Mouse (Mus musculus) intestine, postnatal 0 days (tissue): Measurements from ENCODE around the gene Itga2b. TPM values are rescaled to one million over a fixed set of nuclear protein-coding genes. Genes with fewer than 3 reads are reported as not detected.

Source experiments
- ATAC-seq: fragments of 200-750 bp; cut with Nextera tagmentation; 2 replicates; pipeline ENCODE4 v1.8.0; 2017; ENCODE audit warnings: mild to moderate bottlenecking, moderate TSS enrichment, moderate library complexity
- H3K27ac ChIP-seq: fragments of 300-500 bp; sonication (generic); 2 replicates; pipeline ENCODE4 v1.5.1; 2014; ENCODE audit warnings: mild to moderate bottlenecking, low read depth, low read length, moderate library complexity
- H3K27me3 ChIP-seq: fragments of 300-500 bp; sonication (generic); replicated peaks from 2 replicates; pipeline ENCODE4 v1.6.1; 2014; ENCODE audit warnings: low read length, mixed read lengths; ENCODE audit not compliant: control insufficient read depth, insufficient read depth
- H3K36me3 ChIP-seq: fragments of 300-500 bp; sonication (generic); 2 replicates; pipeline ENCODE4 v1.6.1; 2014; ENCODE audit warnings: mild to moderate bottlenecking, moderate library complexity; ENCODE audit not compliant: control insufficient read depth, insufficient read depth
- H3K4me1 ChIP-seq: fragments of 300-500 bp; sonication (generic); replicated peaks from 2 replicates; pipeline ENCODE4 v1.6.1; 2014; ENCODE audit warnings: antibody characterized with exemption, low read length, mixed read lengths; ENCODE audit not compliant: control insufficient read depth, insufficient read depth
- H3K4me2 ChIP-seq: fragments of 300-500 bp; sonication (generic); replicated peaks from 2 replicates; pipeline ENCODE4 v1.6.1; 2014; ENCODE audit warnings: low read depth, mild to moderate bottlenecking, moderate library complexity
- H3K4me3 ChIP-seq: fragments of 300-500 bp; sonication (generic); 2 replicates; pipeline ENCODE4 v1.5.1; 2014; ENCODE audit warnings: low read depth, low read length
- H3K9ac ChIP-seq: fragments of 300-500 bp; sonication (generic); 2 replicates; pipeline ENCODE4 v1.6.1; 2014; ENCODE audit warnings: mild to moderate bottlenecking, low read depth, low read length
- H3K9me3 ChIP-seq: fragments of 300-500 bp; sonication (generic); 2 replicates; pipeline ENCODE4 v1.6.1; 2016; ENCODE audit warnings: mixed run types; ENCODE audit not compliant: control insufficient read depth
- CTCF ChIP-seq: sonication (generic); IDR thresholded peaks from 2 replicates; pipeline ENCODE4 v1.5.1; 2016; ENCODE audit warnings: low read depth, mild to moderate bottlenecking, control low read depth, antibody characterized with exemption, moderate library complexity
- WGBS: fragments of 180-500 bp; shearing (Covaris S2); extraction: QIAGEN DNeasy Blood & Tissue Kit; methylation state at CpG from one replicate; pipeline ENCODE4 v1.1.7; 2014; 5-methylcytosine and 5-hydroxymethylcytosine counted together
- polyA plus RNA-seq: library from polyadenylated mRNA; unstranded; fragments of >200 nt; fragmentation: Nextera tagmentation; extraction: Ambion mirVana; gene quantifications from 2 replicates; pipeline ENCODE4 v1.2.1, GENCODE M21; 2015

Itga2b gene
- polyA plus RNA-seq, 1 experiment from 2014 or later, result 2.5 TPM

DNA sequence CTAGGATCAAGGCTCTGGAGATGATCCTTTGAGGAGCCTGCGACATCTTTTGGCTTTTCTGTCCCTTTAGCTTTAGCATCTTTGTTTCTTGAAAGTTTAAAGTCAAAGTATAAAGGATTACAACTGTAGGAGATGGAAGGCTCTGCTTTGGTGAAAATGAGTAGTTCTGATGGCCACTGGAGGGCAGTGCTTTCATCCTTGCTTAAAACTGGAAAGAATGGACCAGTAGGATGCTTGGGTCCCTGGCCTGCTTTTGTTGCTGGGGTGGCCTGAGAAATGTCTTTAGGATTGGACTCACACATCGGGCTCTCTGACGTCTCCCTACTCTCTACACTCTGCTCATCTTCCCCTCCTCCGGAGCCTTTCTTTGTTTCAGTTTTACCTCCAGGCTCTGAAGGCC, 11.0 kb upstream of the Itga2b start:
- Histone ChIP-seq H3K27ac (no peak overlapping the region), H3K4me1 (no peaks in the 10 kb centered on the region), H3K4me3 (no peak overlapping the region), H3K27me3 (no peaks in the 10 kb centered on the region), H3K4me2 (no peak overlapping the region), H3K9ac (no peak overlapping the region), H3K9me3 (no peaks in the 10 kb centered on the region), H3K36me3 (peaks cover 61% of the 10 kb centered on the region)
- 90% methylated on average over 4 of the region's 4 CpGs for WGBS
- ATAC-seq, result no peak
- TF ChIP-seq CTCF, result peak; percentile 61

DNA sequence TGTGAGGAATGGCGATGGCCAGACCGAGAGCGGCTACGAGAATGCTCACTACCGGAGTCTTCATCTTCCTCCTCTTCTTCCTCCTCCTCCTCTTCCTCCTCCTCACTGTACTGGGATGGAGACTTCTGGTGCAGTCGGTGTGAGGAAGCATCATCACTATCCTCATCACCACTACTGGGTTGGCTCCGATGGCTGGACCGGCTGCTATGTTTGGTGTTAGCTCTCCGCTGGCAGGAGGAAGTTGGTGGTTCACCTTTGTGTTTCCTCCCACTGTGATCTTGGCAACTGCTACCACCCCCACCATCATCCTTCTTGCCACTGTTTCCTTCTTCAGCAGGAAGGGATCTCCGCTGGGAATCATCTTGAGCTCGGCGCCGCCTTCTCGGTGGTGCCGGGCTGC, 10.2 kb upstream of the Itga2b start:
- no peaks in the 10 kb centered on the region for H3K27me3 ChIP-seq
- no peak overlapping the region for H3K9ac ChIP-seq
- ATAC-seq, result no peak
- no peak overlapping the region for H3K4me3 ChIP-seq
- no peaks in the 10 kb centered on the region for H3K9me3 ChIP-seq
- H3K36me3 ChIP-seq, result peaks cover 55% of the 10 kb centered on the region
- H3K4me2 ChIP-seq, result no peak overlapping the region
- H3K27ac ChIP-seq, result no peak overlapping the region
- no peak for TF ChIP-seq CTCF
- no peaks in the 10 kb centered on the region for H3K4me1 ChIP-seq
- WGBS, result 98% methylated on average over 15 of the region's 15 CpGs

DNA sequence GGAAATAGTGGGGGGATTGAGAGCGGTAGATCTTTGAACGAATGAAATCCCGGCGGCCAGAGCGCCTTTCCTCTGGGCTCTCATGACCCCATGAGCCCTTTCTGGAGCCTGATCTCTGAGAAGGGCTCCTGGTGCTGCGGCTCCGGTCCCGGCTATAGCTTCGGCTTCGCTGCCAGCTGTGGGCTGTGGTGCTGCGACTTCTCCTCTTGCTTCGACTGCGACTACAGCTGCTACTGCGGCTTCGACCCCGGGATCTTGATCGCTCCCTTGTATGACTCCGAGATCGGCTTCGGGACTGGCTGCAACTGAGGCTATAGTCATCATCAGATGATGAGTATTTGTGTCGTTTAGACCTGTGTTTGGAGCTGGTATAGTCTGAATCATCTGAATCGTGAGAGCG, 9.7 kb upstream of the Itga2b start:
- TF ChIP-seq CTCF, result no peak
- no peak for ATAC-seq
- WGBS, result 96% methylated on average over 23 of the region's 23 CpGs
- no peak overlapping the region for H3K4me2 ChIP-seq
- H3K9me3 ChIP-seq, result no peaks in the 10 kb centered on the region
- no peak overlapping the region for H3K27ac ChIP-seq
- no peak overlapping the region for H3K4me3 ChIP-seq
- no peak overlapping the region for H3K9ac ChIP-seq
- H3K4me1 ChIP-seq, result no peaks in the 10 kb centered on the region
- peaks cover 52% of the 10 kb centered on the region for H3K36me3 ChIP-seq
- no peaks in the 10 kb centered on the region for H3K27me3 ChIP-seq

DNA sequence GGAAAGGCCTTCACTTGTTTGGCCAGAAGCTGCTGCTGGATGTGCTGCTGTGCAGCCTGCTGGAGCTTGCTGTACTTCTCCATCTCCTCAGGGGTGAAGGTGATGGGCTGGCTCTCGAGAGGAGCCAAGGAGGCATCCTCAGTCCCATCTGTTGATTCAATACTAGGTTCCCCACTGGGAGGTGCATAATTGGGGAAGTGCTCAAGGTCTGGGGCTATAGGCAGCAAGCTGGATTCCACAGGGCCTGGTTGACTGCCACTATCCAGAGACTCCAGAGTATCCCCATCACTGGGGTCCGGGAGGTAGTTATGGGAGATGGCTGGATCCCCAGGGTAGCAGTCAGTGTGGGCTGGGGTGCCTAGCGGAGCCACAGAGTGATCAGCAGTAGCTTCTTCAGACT, 8.7 kb upstream of the Itga2b start:
- H3K4me1 ChIP-seq, result no peaks in the 10 kb centered on the region
- ATAC-seq, result no peak
- WGBS, result 92% methylated on average over 3 of the region's 3 CpGs
- H3K4me2 ChIP-seq, result no peak overlapping the region
- H3K27me3 ChIP-seq, result no peaks in the 10 kb centered on the region
- H3K9me3 ChIP-seq, result no peaks in the 10 kb centered on the region
- H3K9ac ChIP-seq, result no peak overlapping the region
- H3K36me3 ChIP-seq, result peaks cover 50% of the 10 kb centered on the region
- no peak for TF ChIP-seq CTCF
- H3K4me3 ChIP-seq, result no peak overlapping the region
- no peak overlapping the region for H3K27ac ChIP-seq

DNA sequence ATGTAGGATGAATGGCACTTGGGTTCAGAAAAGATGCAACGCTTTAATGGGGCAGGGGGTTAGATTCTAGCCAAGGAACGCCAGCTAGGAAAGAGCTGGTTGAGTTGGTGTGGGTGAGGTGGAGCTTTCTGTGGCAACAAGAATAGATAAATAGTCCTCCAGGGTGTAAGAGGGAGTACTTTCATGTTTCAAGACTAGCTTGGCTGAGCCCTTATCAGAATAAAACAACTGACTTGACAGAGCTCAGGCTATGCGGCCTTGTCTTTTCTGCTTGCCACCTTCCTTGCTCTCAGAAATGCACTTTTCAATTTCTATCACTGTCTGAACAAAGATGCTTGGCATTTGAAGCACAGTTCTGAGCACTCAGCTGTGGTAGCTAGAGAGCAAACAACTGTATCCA, 5.1 kb upstream of the Itga2b start:
- no peak for TF ChIP-seq CTCF
- Histone ChIP-seq H3K27me3 (no peaks in the 10 kb centered on the region), H3K27ac (no peak overlapping the region), H3K9ac (no peak overlapping the region), H3K9me3 (no peaks in the 10 kb centered on the region), H3K4me3 (no peak overlapping the region), H3K4me2 (no peak overlapping the region), H3K4me1 (no peaks in the 10 kb centered on the region), H3K36me3 (peaks cover 29% of the 10 kb centered on the region)
- 92% methylated on average over 3 of the region's 3 CpGs for WGBS
- no peak for ATAC-seq

DNA sequence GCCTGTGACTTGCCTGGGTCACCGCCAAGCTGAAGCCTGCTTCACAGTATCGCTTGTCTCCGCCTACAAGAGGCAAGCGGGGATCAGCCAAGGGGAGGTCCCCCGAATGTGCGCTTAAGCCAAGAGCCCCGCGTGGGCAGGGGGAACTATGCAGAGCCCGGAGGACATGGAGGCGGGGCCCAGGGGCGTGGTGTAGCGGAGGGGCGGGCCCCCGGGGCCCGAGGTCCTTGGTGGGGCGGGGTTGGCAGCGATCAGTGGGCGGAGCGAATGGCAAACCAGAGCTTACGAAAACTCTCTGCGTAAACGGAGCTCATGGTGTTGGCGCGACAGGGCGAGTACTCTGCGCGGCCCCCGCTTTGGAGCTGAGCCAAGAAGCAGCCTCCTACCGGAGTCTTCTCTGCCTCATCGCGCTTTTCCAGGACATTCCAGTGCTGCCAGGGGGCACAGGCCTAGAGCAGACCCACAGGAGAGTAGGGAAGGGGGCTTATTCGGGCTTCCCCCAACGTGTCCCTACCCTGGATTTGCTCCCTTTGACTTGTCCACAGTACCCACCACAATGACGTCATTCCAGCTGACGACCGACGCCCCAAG, 2.8 kb downstream of the Itga2b start:
- H3K9ac ChIP-seq, result 0 out of 2 replicates have a peak overlapping the region, but pooled peaks have one; percentile 12
- peak overlapping the region; percentile 69 for H3K4me2 ChIP-seq
- H3K4me3 ChIP-seq, result peak overlapping the region; percentile 31
- H3K27ac ChIP-seq, result no peak overlapping the region
- H3K4me1 ChIP-seq, result no peaks in the 10 kb centered on the region; the same call in 1 of the 2 replicates
- no peaks in the 10 kb centered on the region for H3K36me3 ChIP-seq
- ATAC-seq, result peak; percentile 84
- WGBS, result under 1% methylated on average over 37 of the region's 37 CpGs
- no peaks in the 10 kb centered on the region for H3K27me3 ChIP-seq
- H3K9me3 ChIP-seq, result no peaks in the 10 kb centered on the region
- no peak for TF ChIP-seq CTCF
